In genomic region chr10:56795396-56795795, GRCm38 (mm10) we compare ENCODE assay signal across 15 mouse cellular contexts.
DNase-seq lines count a peak whose midpoint lies in the region; ATAC-seq and TF ChIP-seq lines count a peak whose summit lies in the region.
"Had no signal": no experiment of that assay in that cellular context is flagged by ENCODE, and none has a peak within 500 bp of the region (broad histone marks: within the 10 kb centered on the region; RNA-seq: fewer than 3 reads in every experiment).

No protein-coding gene starts in this region.

- no peaks in the 10 kb centered on the region for H3K27me3 ChIP-seq in limb, embryonic 12.5 days
- no peaks in the 10 kb centered on the region for H3K27me3 ChIP-seq in embryonic facial prominence, embryonic 10.5 days (replicated peaks; ENCODE audit: low read depth, poor library complexity, severe bottlenecking)
- H3K27me3 ChIP-seq: CH12.LX; heart, embryonic 12.5 days; liver, embryonic 12.5 days; neural tube, embryonic 15.5 days had no signal

- DNase-seq in left cerebral cortex, postnatal 4 days: peak; percentile 2
- no peak for DNase-seq in left cerebral cortex, adult 2 months (ENCODE audit: extremely low spot score in 1 of 2, low spot score in 2 of 2)
- DNase-seq in brain, embryonic 14.5 days (ENCODE audit: low read depth): peak; percentile 70
- peak; percentile 39 for DNase-seq in retina, embryonic 14.5 days (ENCODE audit: low spot score)
- no peak for DNase-seq in B cell, adult 2 months
- no peak for DNase-seq in embryonic facial prominence, embryonic 10.5 days (ENCODE audit: low spot score)
- DNase-seq: gastrocnemius, postnatal 10 days; lung, postnatal 36 days; thymus, postnatal 36 days had no signal

- H3K27ac ChIP-seq in left cerebral cortex, adult 2 months: no peak overlapping the region
- no peak overlapping the region for H3K27ac ChIP-seq in limb, embryonic 12.5 days
- H3K27ac ChIP-seq in embryonic facial prominence, embryonic 10.5 days (replicated peaks): no peak overlapping the region
- H3K27ac ChIP-seq: kidney, postnatal 0 days; liver, embryonic 12.5 days; neural tube, embryonic 15.5 days had no signal

- peak; percentile 59; the same call in 1 of the 2 replicates for ATAC-seq in limb, embryonic 12.5 days (ENCODE audit: insufficient number of reproducible peaks, insufficient read depth, low FRiP score, low TSS enrichment, low read depth)
- ATAC-seq: liver, embryonic 12.5 days had no signal

- intact Hi-C loops in left cerebral cortex, postnatal 4 days (cut with DNase I): no loop called here
- intact Hi-C loops in left cerebral cortex, adult 2 months (cut with DNase I): no loop called here

- H3K36me3 ChIP-seq in limb, embryonic 12.5 days: no peaks in the 10 kb centered on the region
- H3K36me3 ChIP-seq in embryonic facial prominence, embryonic 10.5 days (replicated peaks): no peaks in the 10 kb centered on the region
- H3K36me3 ChIP-seq: heart, embryonic 12.5 days; liver, embryonic 12.5 days; neural tube, embryonic 15.5 days had no signal

- no peak overlapping the region for H3K4me2 ChIP-seq in limb, embryonic 12.5 days
- H3K4me2 ChIP-seq: heart, embryonic 12.5 days; liver, embryonic 12.5 days; neural tube, embryonic 15.5 days had no signal

- no peak for TF ChIP-seq CTCF in left cerebral cortex, adult 2 months (IDR thresholded peaks at IDR 0.05)
- TF ChIP-seq CTCF in brain, embryonic 14.5 days (IDR thresholded peaks at IDR 0.05; ENCODE audit: borderline replicate concordance, extremely low read depth, insufficient read depth, insufficient read length): no peak

- no peak for TF ChIP-seq POLR2A in brain, embryonic 14.5 days (IDR thresholded peaks at IDR 0.05; ENCODE audit: borderline replicate concordance, extremely low read depth, insufficient read depth, insufficient read length, poor library complexity, severe bottlenecking)

- no peak overlapping the region for H3K4me3 ChIP-seq in left cerebral cortex, adult 2 months
- no peak overlapping the region for H3K4me3 ChIP-seq in limb, embryonic 12.5 days (replicated peaks)
- no peak overlapping the region for H3K4me3 ChIP-seq in embryonic facial prominence, embryonic 10.5 days
- H3K4me3 ChIP-seq: heart, embryonic 12.5 days; liver, embryonic 12.5 days; neural tube, embryonic 15.5 days had no signal

- no peaks in the 10 kb centered on the region for H3K9me3 ChIP-seq in limb, embryonic 12.5 days
- H3K9me3 ChIP-seq in embryonic facial prominence, embryonic 10.5 days: no peaks in the 10 kb centered on the region
- H3K9me3 ChIP-seq: heart, embryonic 12.5 days; liver, embryonic 12.5 days; neural tube, embryonic 15.5 days had no signal

- 16% methylated on average over 3 of the region's 3 CpGs for WGBS in limb, embryonic 12.5 days
- 32% methylated on average over 3 of the region's 3 CpGs for WGBS in embryonic facial prominence, embryonic 10.5 days

- no peak overlapping the region for H3K9ac ChIP-seq in limb, embryonic 12.5 days (replicated peaks)
- H3K9ac ChIP-seq: heart, embryonic 12.5 days; liver, embryonic 12.5 days; neural tube, embryonic 15.5 days had no signal

- H3K4me1 ChIP-seq in limb, embryonic 12.5 days (replicated peaks): peaks cover 9% of the 10 kb centered on the region; the same call in 1 of the 2 replicates
- H3K4me1 ChIP-seq in embryonic facial prominence, embryonic 10.5 days: peaks cover 5% of the 10 kb centered on the region; the same call in 1 of the 2 replicates
- H3K4me1 ChIP-seq: heart, embryonic 12.5 days; liver, embryonic 12.5 days; neural tube, embryonic 15.5 days had no signal

Comparison
In these comparisons a context has a peak if more than half of its experiments do, and no peak if none do; other contexts are left out.
1. DNase-seq: peak in left cerebral cortex, postnatal 4 days (single experiment), brain, embryonic 14.5 days (single experiment) and retina, embryonic 14.5 days (single experiment); none in left cerebral cortex, adult 2 months (0 of 2), B cell, adult 2 months (0 of 2) and embryonic facial prominence, embryonic 10.5 days (single experiment).